Mouse (Mus musculus) thymus, adult 18-20 months (tissue): ENCODE data around the gene Leng1.
A peak's percentile ranks its signal among the peaks of the same experiment; 100 is the strongest.

Experiments
- DNase-seq, 2 experiments: peaks; one replicate each; pipeline ENCODE4 v3.0.0; 2022; ENCODE audit warnings: mixed read lengths in 2 of 2

Gene Leng1

GRCm38 (mm10) chr7:3629030-3629429, 36.6 kb downstream of the Leng1 start:
- no peak for DNase-seq

GRCm38 (mm10) chr7:3617242-3617995, 48.2 kb downstream of the Leng1 start, which contains the start of gene Ndufa3:
Gene Ndufa3, plus strand, starts transcription at chr7:3617373.
- peak; percentile 83 to 88 for DNase-seq

GRCm38 (mm10) chr7:3616389-3617241, 49.0 kb downstream of the Leng1 start:
- peak in 1 of 2 experiments; percentile 26 for DNase-seq

- no peak for DNase-seq
These were observed 49.6 kb downstream of the Leng1 start, which contains the start of gene Oscar for GRCm38 (mm10) chr7:3616057-3616388. Gene Oscar, minus strand, starts transcription at chr7:3616157.

GRCm38 (mm10) chr7:3614021-3614420, 51.6 kb downstream of the Leng1 start:
- no peak for DNase-seq

GRCm38 (mm10) chr7:3611006-3611405, 54.6 kb downstream of the Leng1 start:
- DNase-seq, result no peak

GRCm38 (mm10) chr7:3610437-3610836, 55.2 kb downstream of the Leng1 start:
- no peak for DNase-seq
